Mouse (Mus musculus): ENCODE measurements around the gene Anp32e. TPM values are rescaled to one million over a fixed set of nuclear protein-coding genes. Genes with fewer than 3 reads are reported as not detected.
"Not testable (repeated sequence)": the region's sequence is repeated elsewhere in the genome, so short reads cannot be mapped to it uniquely, and the experiment has no call there.

Gene Anp32e
- polyA plus RNA-seq, 1 experiment, result 123 TPM

DNA sequence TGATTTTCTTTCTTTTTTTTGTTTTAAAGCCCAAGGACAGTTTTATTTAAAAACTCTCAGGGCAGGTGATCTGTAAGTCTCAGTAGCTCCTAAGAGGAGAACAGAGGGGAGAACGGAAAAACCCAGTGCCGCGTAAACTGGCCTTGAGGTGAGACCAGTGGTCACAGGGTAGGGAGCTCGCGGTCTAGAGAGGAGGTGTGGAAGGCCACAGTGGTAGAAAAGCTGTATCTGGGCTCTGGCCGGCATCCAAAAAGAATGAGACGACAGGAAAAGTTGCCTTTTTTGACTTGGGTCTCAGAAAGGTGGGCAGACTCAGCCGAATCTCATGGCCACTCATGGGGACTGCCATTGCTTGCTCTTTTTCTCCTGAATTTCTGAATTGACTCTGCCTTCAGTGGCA, 9.2 kb downstream of the Anp32e start:
- DNase-seq (ENCODE audit: extremely low spot score in 1 of 2, low spot score in 1 of 2), result no peak

DNA sequence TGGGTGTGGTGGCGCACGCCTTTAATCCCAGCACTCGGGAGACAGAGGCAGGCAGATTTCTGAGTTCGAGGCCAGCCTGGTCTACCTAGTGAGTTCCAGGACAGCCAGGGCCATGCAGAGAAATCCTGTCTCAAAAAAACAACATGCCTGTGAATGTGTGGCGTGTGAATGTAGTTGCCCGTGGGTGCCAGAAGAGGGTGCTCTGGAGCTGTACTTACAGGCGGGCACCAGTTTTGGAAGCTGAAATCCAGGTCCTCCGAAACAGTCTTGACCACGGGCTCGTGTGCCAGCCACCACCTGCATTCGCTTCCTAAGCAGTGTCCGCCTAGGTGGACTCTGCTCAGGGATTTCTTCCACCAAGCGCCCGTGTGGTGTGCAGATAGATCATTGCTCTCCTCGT, 9.8 kb downstream of the Anp32e start:
- DNase-seq (ENCODE audit: extremely low spot score in 1 of 2, low spot score in 1 of 2), result no peak

GRCm38 (mm10) chr3:95942749-95943148, 13.7 kb downstream of the Anp32e start:
- no peak for DNase-seq (ENCODE audit: extremely low spot score in 1 of 2, low spot score in 1 of 2)

DNA sequence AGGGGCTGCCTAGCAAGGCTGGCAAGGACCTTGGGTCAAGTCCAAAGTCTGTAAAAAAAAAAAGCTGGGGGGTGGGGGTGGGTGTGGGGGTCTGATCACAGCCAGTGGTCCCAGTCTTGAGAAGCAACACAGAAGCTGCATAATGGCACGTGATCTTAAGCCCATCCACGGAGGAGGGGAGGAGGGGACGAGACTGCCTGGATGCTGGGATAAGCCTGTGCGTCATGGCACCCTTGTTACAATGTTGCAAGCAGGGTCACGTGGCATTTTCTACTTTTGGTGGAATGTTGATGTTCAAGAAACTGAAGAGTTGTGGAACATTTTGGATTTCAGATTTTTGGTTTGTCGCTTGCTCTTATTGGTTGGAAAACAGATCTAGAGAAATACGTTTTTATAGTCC, 14.2 kb downstream of the Anp32e start:
- no peak for DNase-seq (ENCODE audit: extremely low spot score in 1 of 2, low spot score in 1 of 2)

DNA sequence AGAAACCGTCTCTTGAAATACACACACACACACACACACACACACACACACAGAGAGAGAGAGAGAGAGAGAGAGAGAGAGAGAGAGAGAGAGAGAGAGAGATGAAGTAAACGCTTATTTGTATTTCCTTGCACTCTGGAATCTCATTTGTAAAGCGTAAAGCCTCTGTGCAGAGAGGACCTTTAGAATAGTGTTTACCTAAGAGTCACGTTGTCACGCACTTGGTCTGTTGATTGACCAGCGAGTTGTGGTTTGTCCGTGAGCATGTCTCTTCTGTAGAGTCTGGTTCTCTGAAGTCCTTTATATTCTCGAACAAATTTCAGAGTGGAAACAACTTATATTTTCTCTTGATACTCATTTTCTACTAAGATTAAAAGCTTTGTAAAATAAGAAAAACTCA, 15.7 kb downstream of the Anp32e start:
- no peak for DNase-seq (ENCODE audit: extremely low spot score in 1 of 2, low spot score in 1 of 2)

GRCm38 (mm10) chr3:95945731-95946240, 16.7 kb downstream of the Anp32e start:
- DNase-seq (ENCODE audit: extremely low spot score in 1 of 2, low spot score in 1 of 2), result no peak

- DNase-seq (ENCODE audit: extremely low spot score in 1 of 2, low spot score in 1 of 2), result no peak
Measured at GRCm38 (mm10) chr3:95948325-95948724, 19.3 kb downstream of the Anp32e start.

DNA sequence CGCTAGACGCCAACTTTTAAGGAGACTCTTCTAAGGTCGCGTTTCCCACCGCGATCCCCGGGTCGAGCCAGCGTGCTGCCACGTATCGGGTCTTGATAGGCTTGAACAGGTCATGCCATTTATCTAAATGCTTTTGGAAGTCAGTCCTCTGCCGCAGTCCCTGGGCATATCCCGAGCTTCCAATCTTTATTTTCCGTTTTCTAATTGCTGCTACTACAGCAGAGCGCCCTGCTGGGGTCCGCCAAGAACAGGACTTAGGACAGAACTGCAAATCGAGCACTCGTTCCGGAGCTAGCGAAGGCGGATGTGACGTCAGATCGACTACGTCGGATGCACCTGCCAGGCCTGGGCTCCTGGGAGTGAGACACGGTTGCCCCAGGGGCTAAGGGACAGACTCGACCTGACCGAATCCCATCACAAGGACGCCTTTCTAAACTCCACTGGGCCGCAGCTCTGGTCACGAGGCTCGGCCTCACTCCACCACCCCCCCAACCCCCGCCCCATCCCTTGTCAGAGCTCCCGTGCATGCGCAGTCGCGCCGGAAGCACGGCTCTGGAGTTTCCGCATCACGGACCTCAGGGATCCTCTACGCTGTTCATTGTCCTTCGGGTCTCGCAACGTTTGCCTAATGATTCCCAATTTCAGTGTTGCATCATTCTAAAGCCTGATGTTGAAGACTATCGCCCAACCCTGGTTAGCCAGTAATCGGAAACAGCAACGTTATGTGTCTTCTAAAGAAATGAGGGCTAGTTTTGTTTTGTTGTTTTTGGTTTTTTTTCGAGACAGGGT, 21.9 kb downstream of the Anp32e start:
- DNase-seq (ENCODE audit: extremely low spot score in 1 of 2, low spot score in 1 of 2), result peak; percentile 84 to 89

DNA sequence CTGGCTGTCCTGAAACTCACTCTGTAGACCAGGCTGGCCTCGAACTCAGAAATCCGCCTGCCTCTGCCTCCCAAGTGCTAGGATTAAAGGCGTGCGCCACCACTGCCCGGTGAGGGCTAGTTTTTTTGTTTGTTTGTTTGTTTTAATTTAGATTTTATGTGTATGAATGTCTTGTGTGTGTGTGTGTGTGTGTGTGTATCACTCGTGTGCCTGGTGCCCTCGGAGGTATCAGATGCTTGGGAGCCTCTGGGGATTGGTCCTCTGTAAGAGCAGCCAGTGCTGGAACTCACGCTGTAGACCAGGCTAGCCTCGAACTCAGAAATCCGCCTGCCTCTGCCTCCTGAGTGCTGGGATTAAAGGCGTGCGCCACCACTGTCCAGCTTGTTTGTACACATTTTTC, 22.5 kb downstream of the Anp32e start:
- not testable (repeated sequence) for DNase-seq (ENCODE audit: extremely low spot score in 1 of 2, low spot score in 1 of 2)

- no peak for DNase-seq (ENCODE audit: extremely low spot score in 1 of 2, low spot score in 1 of 2)
Measured at GRCm38 (mm10) chr3:95953023-95953422, 24.0 kb downstream of the Anp32e start.

GRCm38 (mm10) chr3:95953522-95953921, 24.5 kb downstream of the Anp32e start:
- no peak for DNase-seq (ENCODE audit: extremely low spot score in 1 of 2, low spot score in 1 of 2)

- not testable (repeated sequence) for DNase-seq (ENCODE audit: extremely low spot score in 1 of 2, low spot score in 1 of 2)
Measured at GRCm38 (mm10) chr3:95954648-95955173, 25.7 kb downstream of the Anp32e start.

DNA sequence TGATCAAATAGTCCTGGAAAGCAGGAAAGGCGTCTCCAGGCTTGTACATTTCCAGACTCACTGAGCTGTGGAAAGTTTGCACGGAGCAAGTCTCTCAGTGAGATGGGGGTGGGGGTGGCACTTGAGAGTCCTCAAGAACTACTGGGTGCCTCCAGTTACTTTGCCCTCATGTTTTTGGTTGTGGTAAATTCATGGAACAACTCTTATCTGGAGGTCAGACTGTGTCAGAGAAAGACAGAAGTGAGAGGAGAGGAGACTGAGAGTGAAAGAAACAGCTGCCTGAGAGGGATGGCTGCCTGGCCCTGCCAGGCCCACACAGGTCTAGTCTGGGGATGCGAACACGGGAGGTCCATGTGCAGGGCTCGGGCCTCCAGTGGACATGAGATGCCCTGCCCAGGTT, 26.3 kb downstream of the Anp32e start:
- no peak for DNase-seq (ENCODE audit: extremely low spot score in 1 of 2, low spot score in 1 of 2)

DNA sequence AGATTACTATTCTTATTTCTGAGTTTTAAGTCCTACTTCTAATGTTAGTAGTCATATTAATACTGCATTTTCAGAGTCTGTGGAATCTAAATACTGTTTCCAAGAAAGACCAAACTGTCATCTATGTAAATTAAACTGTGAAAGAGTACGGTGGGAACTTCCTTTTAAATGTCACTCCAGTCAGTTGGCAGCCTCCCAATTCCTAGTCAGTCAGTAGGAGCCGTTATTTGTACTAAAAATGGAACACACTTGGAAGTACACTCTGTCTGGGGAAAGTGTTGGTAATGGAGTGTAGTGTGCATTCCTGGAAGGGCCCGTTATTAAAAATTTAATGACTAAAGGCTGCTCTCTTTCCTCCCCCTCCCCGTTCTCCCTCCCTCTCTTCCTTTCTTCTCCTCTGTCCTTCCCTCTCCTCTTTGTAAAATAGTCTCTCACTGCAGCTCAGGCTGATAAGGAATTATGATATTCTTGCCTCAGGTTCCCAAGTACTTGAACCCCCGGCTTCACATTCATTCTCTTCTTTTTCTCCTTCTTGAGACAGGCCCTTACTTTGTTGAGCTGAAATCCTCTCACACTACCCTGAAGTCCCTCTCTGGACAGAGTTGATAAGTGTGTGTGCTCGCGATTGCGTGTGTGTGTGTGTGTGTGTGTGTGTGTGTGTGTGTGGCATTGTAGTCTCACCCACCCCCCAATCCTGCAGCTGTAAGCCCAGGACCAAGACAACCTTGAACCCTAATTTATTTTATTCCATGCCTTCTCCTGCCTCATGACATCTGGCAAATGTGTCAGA, 28.5 kb downstream of the Anp32e start:
- DNase-seq (ENCODE audit: extremely low spot score in 1 of 2, low spot score in 1 of 2), result peak; percentile 33 to 62

DNA sequence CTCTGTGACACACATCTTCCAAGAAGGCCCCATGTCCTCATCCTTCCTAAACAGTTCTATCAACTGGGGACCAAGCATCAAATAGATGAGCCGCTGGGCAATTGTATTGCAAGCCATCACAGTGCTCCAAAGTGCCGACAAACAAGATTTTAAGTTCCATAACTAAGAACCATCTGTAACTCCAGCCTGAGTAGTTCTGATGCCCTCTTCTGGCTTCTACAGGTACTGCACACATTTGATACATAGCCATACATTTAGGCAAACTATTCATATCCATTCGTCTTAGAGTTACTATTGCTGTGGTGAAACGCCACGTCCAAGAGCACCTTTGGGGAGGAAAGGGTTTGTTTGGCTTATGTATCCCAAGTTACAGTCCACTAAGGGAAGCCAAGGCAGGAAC, 30.0 kb downstream of the Anp32e start:
- no peak for DNase-seq (ENCODE audit: extremely low spot score in 1 of 2, low spot score in 1 of 2)

- no peak for DNase-seq (ENCODE audit: extremely low spot score in 1 of 2, low spot score in 1 of 2)
Measured at GRCm38 (mm10) chr3:95959807-95960206, 30.8 kb downstream of the Anp32e start.

GRCm38 (mm10) chr3:95962182-95962581, 33.1 kb downstream of the Anp32e start:
- not testable (repeated sequence) for DNase-seq (ENCODE audit: extremely low spot score in 1 of 2, low spot score in 1 of 2)

DNA sequence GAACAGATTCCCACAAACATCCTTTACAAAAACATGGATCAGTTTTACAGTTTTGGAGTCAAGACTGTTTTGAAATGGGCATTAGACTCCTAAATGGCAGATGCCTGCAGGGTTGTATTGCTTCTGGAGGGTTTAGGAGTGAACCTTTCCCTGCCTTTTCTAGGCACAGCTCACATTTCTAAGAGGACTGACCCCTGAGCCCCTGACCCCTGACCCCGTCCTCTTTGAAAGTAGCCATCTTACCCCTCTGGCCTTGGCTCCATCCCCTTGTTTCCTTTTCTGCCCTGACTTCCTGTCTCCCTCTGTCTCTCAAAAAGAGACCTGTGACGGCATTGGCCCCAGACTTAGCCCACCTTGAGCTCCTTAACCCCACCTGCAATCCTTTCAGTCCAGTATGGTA, 34.2 kb downstream of the Anp32e start:
- DNase-seq (ENCODE audit: extremely low spot score in 1 of 2, low spot score in 1 of 2), result no peak

GRCm38 (mm10) chr3:95963681-95964080, 34.6 kb downstream of the Anp32e start:
- DNase-seq (ENCODE audit: extremely low spot score in 1 of 2, low spot score in 1 of 2), result no peak

DNA sequence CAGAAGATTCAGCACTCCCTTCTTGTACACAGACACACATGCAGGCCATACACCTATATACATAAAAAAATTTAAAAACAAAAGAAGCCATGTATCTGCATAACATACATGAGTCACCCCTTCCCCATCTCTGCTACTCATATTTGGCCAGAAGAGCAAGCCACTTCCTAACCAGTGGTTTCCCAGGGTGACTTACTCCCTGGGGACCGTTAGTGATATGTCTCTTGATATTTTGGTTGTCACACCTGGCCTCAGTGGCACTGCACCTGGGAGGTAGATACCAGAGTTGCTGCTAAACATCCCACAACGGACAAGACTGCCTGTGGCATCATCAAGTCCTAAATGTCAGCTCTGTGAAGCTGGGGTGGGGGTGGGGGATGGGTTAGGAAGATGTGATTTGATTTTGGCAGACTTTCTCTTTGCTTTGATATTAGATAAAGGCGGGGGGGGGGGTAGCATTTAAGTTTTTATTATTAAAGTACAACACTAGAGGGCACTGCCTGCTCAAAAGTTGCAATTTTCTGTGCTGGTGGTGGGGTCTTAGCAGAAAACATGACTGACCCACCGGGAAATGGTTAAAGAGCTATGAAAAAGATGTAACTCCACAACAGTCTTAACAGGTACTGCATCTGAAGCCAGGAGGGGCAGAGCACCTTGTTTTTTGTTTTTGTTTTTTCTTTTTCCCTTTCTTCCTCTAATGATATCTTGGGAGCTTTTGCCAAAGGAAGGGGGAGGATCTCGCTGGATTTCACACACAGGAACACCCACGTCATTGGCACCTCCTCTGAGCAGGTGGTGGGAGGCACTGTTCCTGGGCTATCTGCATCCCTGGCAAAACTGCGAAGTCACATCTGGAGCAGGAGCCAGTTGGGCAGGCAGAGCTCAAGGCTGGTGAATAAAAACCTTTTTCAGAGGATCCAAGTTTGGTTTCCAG, 36.7 kb downstream of the Anp32e start:
- DNase-seq (ENCODE audit: extremely low spot score in 1 of 2, low spot score in 1 of 2), result peak; percentile 50 to 73

Measured in frontal cortex, adult 2 months (tissue).